Mouse (Mus musculus): ENCODE data around the gene Slc45a3. TPM values are rescaled to one million over a fixed set of nuclear protein-coding genes. Genes with fewer than 3 reads are reported as not detected.

Gene Slc45a3
- polyA plus RNA-seq, 1 experiment = 0.74 TPM

DNA sequence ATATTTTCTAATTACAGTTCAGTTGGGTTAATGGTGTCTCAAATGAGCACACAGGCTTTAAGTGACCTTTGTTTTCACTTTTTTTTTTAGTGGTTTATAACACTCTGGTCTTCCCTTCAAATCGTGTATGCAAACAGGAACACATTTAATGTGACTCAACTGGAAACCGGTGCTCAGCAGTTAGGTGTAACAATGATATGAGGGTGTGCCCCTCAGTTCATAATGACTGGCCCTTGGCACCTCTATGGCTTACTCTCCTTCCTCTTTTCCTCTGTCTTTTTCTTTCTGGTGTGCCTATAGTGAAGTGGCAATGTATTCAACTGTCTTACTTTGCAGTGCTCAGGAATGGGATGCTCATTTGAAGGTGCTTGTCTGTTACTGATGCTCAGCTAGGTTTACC is 29.3 kb upstream of the Slc45a3 start:
- Histone ChIP-seq H3K4me2 (ENCODE audit: low read depth) (no peak overlapping the region), H3K36me3 (ENCODE audit: control insufficient read depth, insufficient read depth) (peaks cover 66% of the 10 kb centered on the region), H3K27me3 (ENCODE audit: control insufficient read depth, insufficient read depth, insufficient read length) (no peaks in the 10 kb centered on the region), H3ac (ENCODE audit: control insufficient read depth, insufficient read length) (no peak overlapping the region), H3K79me2 (ENCODE audit: control insufficient read depth, insufficient read depth) (no peaks in the 10 kb centered on the region), H3K4me3 (no peak overlapping the region)
- TF ChIP-seq SRF (IDR thresholded peaks at IDR 0.05; ENCODE audit: control insufficient read depth, insufficient read length, low read depth) = no peak
- no peak for TF ChIP-seq POLR2A (IDR thresholded peaks at IDR 0.05; ENCODE audit: insufficient read length, low read depth)
- TF ChIP-seq POLR2AphosphoS2 (IDR thresholded peaks at IDR 0.05; ENCODE audit: insufficient read length, low read depth) = no peak
- no peak for TF ChIP-seq REST (IDR thresholded peaks at IDR 0.05; ENCODE audit: insufficient read depth, insufficient read length)
- no peak for TF ChIP-seq E2F4 (IDR thresholded peaks at IDR 0.05; ENCODE audit: insufficient read depth)
- TF ChIP-seq MAX (IDR thresholded peaks at IDR 0.05; ENCODE audit: low read depth) = no peak
- TF ChIP-seq USF1 (IDR thresholded peaks at IDR 0.05; ENCODE audit: low read depth) = no peak
- TF ChIP-seq TCF3 (IDR thresholded peaks at IDR 0.05; ENCODE audit: insufficient read length, low read depth) = no peak
- TF ChIP-seq MYOG (IDR thresholded peaks at IDR 0.05; ENCODE audit: control insufficient read depth in 1 of 3, insufficient read depth in 1 of 3, insufficient read length in 2 of 3, low read depth in 2 of 3) = no peak
- no peak for TF ChIP-seq CEBPB (IDR thresholded peaks at IDR 0.05; ENCODE audit: insufficient read depth, poor library complexity, severe bottlenecking)
- no peak for TF ChIP-seq TCF12 (IDR thresholded peaks at IDR 0.05; ENCODE audit: insufficient read depth, poor library complexity, severe bottlenecking)
- no peak for TF ChIP-seq MYOD1 (IDR thresholded peaks at IDR 0.05; ENCODE audit: control insufficient read depth in 1 of 3, insufficient read length in 2 of 3, low read depth in 2 of 3)

DNA sequence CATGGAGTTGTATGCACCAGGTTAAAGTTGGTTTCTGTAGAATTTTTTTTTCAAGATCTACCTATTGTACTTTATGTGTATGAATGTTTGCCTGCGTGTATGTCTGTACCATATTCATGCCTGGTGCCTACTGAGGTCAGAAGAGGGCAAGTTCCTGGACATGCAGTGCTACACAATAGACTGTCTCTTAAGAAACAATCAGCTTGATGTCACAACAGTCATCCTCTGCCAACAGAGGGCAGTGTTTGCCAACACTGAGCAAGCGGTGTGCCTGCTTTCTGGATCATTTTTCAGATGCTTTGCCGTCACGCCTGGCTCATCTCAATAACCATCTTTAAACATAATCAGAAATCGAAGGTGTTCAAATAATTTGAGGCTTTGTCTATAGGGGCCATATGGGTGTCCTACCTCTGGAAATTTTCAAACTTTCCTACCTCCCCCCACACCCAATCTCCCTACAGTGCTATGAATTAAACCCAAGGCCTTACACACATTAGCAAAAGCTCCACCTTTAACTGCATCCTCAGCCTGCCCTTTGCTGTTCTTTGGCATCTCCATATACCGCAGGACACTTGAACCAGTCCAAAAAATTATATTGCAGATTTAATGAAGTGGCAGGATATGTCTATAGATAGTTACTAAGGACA is 25.0 kb upstream of the Slc45a3 start:
- no peaks in the 10 kb centered on the region for H3K79me2 ChIP-seq (ENCODE audit: control insufficient read depth, insufficient read depth)
- no peak overlapping the region for H3K4me2 ChIP-seq (ENCODE audit: low read depth)
- H3K4me3 ChIP-seq = no peak overlapping the region
- no peak for TF ChIP-seq MYOG (IDR thresholded peaks at IDR 0.05; ENCODE audit: control insufficient read depth in 1 of 3, insufficient read depth in 1 of 3, insufficient read length in 2 of 3, low read depth in 2 of 3)
- TF ChIP-seq POLR2AphosphoS2 (IDR thresholded peaks at IDR 0.05; ENCODE audit: insufficient read length, low read depth) = peak; percentile 54
- H3K27me3 ChIP-seq (ENCODE audit: control insufficient read depth, insufficient read depth, insufficient read length) = no peaks in the 10 kb centered on the region
- peaks cover 25% of the 10 kb centered on the region for H3K36me3 ChIP-seq (ENCODE audit: control insufficient read depth, insufficient read depth)
- no peak overlapping the region for H3ac ChIP-seq (ENCODE audit: control insufficient read depth, insufficient read length)

DNA sequence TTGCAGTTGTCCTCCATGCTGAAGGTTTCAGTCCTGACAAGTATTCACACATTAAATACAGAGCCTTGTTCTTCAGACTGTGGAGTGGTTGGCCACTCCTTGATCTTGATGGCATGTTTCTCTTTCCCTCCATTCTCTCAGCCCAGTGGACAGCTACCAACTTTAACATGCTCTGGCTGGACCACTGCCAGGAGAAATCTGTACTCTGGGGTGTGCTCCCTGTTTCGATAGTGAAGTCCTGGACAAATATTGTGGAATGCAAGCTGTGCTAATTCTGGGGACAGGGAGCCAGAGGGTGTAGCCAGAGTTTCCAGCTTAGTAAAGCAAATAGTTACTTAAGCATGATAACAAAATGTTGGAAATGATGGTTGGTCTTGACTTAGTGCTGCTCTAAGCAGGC is 24.0 kb upstream of the Slc45a3 start:
- H3ac ChIP-seq (ENCODE audit: control insufficient read depth, insufficient read length) = no peak overlapping the region
- no peak overlapping the region for H3K4me3 ChIP-seq
- peaks cover 15% of the 10 kb centered on the region for H3K36me3 ChIP-seq (ENCODE audit: control insufficient read depth, insufficient read depth)
- H3K27me3 ChIP-seq (ENCODE audit: control insufficient read depth, insufficient read depth, insufficient read length) = no peaks in the 10 kb centered on the region
- H3K79me2 ChIP-seq (ENCODE audit: control insufficient read depth, insufficient read depth) = no peaks in the 10 kb centered on the region
- no peak for TF ChIP-seq TCF12 (IDR thresholded peaks at IDR 0.05; ENCODE audit: insufficient read depth, poor library complexity, severe bottlenecking)
- TF ChIP-seq REST (IDR thresholded peaks at IDR 0.05; ENCODE audit: insufficient read depth, insufficient read length) = no peak
- TF ChIP-seq MYOD1 (IDR thresholded peaks at IDR 0.05; ENCODE audit: control insufficient read depth in 1 of 3, insufficient read length in 2 of 3, low read depth in 2 of 3) = no peak
- no peak for TF ChIP-seq CEBPB (IDR thresholded peaks at IDR 0.05; ENCODE audit: insufficient read depth, poor library complexity, severe bottlenecking)
- no peak overlapping the region for H3K4me2 ChIP-seq (ENCODE audit: low read depth)

DNA sequence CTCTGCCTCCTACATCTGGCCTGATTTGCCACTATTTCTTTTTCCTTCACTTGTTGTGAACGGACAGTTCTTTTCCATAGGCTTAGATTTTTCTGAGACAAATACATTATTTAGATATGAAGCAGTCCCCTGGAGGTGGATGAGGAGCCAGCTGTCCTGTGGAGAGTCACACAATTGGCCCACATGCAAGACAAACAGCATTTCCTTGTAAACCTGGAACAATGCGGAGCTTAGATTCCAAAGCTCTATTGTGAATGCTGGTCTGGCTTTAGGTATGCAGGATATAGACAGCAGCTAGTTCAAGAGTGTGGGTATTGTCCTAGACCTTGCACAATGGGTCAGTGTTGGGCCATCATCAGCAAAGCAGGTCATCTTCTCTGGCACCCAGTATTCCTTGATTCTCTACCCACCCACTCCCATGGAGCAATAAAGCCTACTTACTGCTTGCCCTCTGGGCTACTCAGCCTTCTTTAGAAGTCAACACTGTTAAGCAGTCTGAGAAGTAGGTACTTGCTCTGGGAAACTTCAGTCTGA is 22.0 kb upstream of the Slc45a3 start:
- no peak overlapping the region for H3K4me3 ChIP-seq
- H3K27me3 ChIP-seq (ENCODE audit: control insufficient read depth, insufficient read depth, insufficient read length) = no peaks in the 10 kb centered on the region
- no peak overlapping the region for H3ac ChIP-seq (ENCODE audit: control insufficient read depth, insufficient read length)
- H3K36me3 ChIP-seq (ENCODE audit: control insufficient read depth, insufficient read depth) = peaks cover 13% of the 10 kb centered on the region
- no peak for TF ChIP-seq MAX (IDR thresholded peaks at IDR 0.05; ENCODE audit: low read depth)
- TF ChIP-seq REST (IDR thresholded peaks at IDR 0.05; ENCODE audit: insufficient read depth, insufficient read length) = no peak
- no peak for TF ChIP-seq POLR2A (IDR thresholded peaks at IDR 0.05; ENCODE audit: insufficient read length, low read depth)
- TF ChIP-seq SRF (IDR thresholded peaks at IDR 0.05; ENCODE audit: control insufficient read depth, insufficient read length, low read depth) = no peak
- TF ChIP-seq USF1 (IDR thresholded peaks at IDR 0.05; ENCODE audit: low read depth) = no peak
- no peak for TF ChIP-seq MYOD1 (IDR thresholded peaks at IDR 0.05; ENCODE audit: control insufficient read depth in 1 of 3, insufficient read length in 2 of 3, low read depth in 2 of 3)
- H3K4me2 ChIP-seq (ENCODE audit: low read depth) = no peak overlapping the region
- H3K79me2 ChIP-seq (ENCODE audit: control insufficient read depth, insufficient read depth) = no peaks in the 10 kb centered on the region

DNA sequence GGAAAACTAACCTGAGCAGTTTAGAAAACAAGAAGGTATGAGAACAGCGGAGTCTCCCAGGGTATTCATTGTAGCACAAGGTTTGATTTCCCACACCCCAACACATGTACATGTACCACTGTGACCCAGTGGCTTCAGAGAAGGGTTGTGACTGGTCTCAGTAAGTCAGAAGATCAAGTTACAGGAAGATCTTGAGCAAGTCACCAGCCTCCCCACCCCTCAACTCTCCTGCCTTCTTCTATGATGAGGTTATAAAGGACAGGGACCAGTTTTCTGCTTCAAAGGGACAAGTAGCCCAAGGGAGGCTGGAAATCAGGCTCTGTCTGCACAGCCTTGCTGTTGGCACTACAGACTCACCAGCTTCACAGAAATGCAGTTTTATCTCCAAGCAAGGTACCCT is 21.3 kb upstream of the Slc45a3 start:
- no peak for TF ChIP-seq REST (IDR thresholded peaks at IDR 0.05; ENCODE audit: insufficient read depth, insufficient read length)
- TF ChIP-seq MYOD1 (IDR thresholded peaks at IDR 0.05; ENCODE audit: control insufficient read depth in 1 of 3, insufficient read length in 2 of 3, low read depth in 2 of 3) = no peak
- TF ChIP-seq TCF12 (IDR thresholded peaks at IDR 0.05; ENCODE audit: insufficient read depth, poor library complexity, severe bottlenecking) = no peak
- no peak for TF ChIP-seq TCF3 (IDR thresholded peaks at IDR 0.05; ENCODE audit: insufficient read length, low read depth)
- TF ChIP-seq MYOG (IDR thresholded peaks at IDR 0.05; ENCODE audit: control insufficient read depth in 1 of 3, insufficient read depth in 1 of 3, insufficient read length in 2 of 3, low read depth in 2 of 3) = no peak
- no peak for TF ChIP-seq POLR2A (IDR thresholded peaks at IDR 0.05; ENCODE audit: insufficient read length, low read depth)
- no peak for TF ChIP-seq SRF (IDR thresholded peaks at IDR 0.05; ENCODE audit: control insufficient read depth, insufficient read length, low read depth)
- no peak for TF ChIP-seq USF1 (IDR thresholded peaks at IDR 0.05; ENCODE audit: low read depth)
- no peak for TF ChIP-seq MAX (IDR thresholded peaks at IDR 0.05; ENCODE audit: low read depth)
- no peak for TF ChIP-seq CEBPB (IDR thresholded peaks at IDR 0.05; ENCODE audit: insufficient read depth, poor library complexity, severe bottlenecking)
- no peak for TF ChIP-seq E2F4 (IDR thresholded peaks at IDR 0.05; ENCODE audit: insufficient read depth)
- TF ChIP-seq POLR2AphosphoS2 (IDR thresholded peaks at IDR 0.05; ENCODE audit: insufficient read length, low read depth) = no peak
- H3K4me3 ChIP-seq = no peak overlapping the region
- H3K4me2 ChIP-seq (ENCODE audit: low read depth) = peak overlapping the region; percentile 8
- no peak overlapping the region for H3ac ChIP-seq (ENCODE audit: control insufficient read depth, insufficient read length)
- H3K79me2 ChIP-seq (ENCODE audit: control insufficient read depth, insufficient read depth) = no peaks in the 10 kb centered on the region
- no peaks in the 10 kb centered on the region for H3K27me3 ChIP-seq (ENCODE audit: control insufficient read depth, insufficient read depth, insufficient read length)
- peaks cover 9% of the 10 kb centered on the region for H3K36me3 ChIP-seq (ENCODE audit: control insufficient read depth, insufficient read depth)
